Mouse (Mus musculus) megakaryocyte, embryonic 14.5 days (primary cell): ENCODE results near the gene Pacsin2.

Source experiments
- FLI1 ChIP-seq: IDR thresholded peaks from 2 replicates; pipeline ENCODE4 v1.6.1; 2012; ENCODE audit warnings: low read length, inconsistent platforms, mixed read lengths
- GATA1 ChIP-seq: IDR thresholded peaks from 3 replicates; pipeline ENCODE4 v1.6.1; 2012; ENCODE audit warnings: mixed read lengths, low read length, inconsistent platforms, borderline replicate concordance

DNA sequence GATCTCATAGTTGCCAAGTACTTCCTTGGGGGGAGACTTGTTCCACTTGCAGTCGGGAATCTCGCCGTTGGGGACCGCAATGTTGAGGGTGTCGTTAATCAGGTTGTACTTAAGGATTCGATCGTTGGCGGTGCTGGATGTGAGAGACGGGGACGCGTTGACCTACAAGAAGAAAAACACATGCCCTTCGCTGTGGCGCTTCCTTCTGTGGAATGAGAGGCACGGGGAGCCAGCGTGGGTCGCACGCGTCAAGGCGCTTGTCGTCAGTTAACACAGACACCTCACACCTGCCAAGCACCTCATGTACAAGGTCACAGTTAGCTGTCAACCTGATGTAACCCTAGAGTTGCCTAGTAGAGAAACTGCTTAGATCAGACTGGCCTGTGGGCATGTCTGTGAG is 25.1 kb upstream of the Pacsin2 start:
- TF ChIP-seq GATA1, result no peak
- TF ChIP-seq FLI1, result no peak
